In the genomic region with DNA sequence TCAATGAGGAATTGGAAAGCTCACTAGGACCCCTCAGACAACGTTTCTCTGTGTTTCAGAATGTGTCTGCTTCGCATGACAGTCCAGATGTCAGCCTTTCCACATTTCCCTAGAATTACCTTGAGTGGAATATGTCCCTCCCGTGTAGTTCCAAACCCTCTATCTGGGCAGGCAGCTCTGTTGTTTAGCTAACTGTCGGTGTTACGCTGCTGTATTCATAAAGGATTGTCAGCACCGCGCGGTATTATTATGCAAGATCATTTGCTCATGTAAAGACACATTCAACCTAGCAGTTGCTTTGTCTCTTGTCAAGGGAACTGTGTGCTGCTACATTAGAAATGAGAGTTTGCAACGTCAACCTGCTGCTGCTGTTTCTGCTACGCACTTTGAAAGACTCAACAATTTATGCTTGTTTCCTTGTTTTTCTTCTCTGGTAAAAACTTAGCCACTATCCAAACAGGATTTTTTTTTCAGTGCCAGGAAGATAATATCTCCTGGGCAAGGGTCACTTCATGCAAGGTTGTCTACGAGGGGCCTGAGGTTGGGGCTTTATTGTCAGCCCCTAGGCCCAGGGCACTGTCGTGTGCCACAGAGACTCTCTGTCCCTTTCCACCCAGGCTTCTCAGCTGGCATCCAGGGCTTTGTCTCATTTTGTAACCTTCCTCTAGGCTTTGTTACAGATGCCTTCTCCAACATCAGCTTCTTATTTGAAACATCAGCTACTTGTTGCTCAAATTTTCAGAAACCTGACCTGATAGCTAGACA, we compare ENCODE assay signal across 28 mouse cellular contexts.
DNase-seq lines count a peak whose midpoint lies in the region; ATAC-seq lines count a peak whose summit lies in the region.
"Had no signal": no experiment of that assay in that cellular context is flagged by ENCODE, and none has a peak within 500 bp of the region (broad histone marks: within the 10 kb centered on the region; RNA-seq: fewer than 3 reads in every experiment).

No protein-coding gene starts in this region.

- 0 out of 2 replicates have a peak overlapping the region, but pooled peaks have one; percentile 44 for H3K27ac ChIP-seq in forebrain, embryonic 13.5 days
- H3K27ac ChIP-seq in midbrain, embryonic 14.5 days (replicated peaks; ENCODE audit: low read depth, low read length): no peak overlapping the region
- H3K27ac ChIP-seq: embryonic facial prominence, embryonic 12.5 days; hindbrain, embryonic 13.5 days; left cerebral cortex, adult 2 months; limb, embryonic 12.5 days; liver, embryonic 15.5 days had no signal

- H3K4me1 ChIP-seq in forebrain, embryonic 13.5 days: peaks cover 13% of the 10 kb centered on the region
- H3K4me1 ChIP-seq in midbrain, embryonic 14.5 days (ENCODE audit: control insufficient read depth, insufficient read depth, low read length): no peaks in the 10 kb centered on the region
- H3K4me1 ChIP-seq: embryonic facial prominence, embryonic 12.5 days; limb, embryonic 12.5 days; liver, embryonic 15.5 days had no signal

- peak overlapping the region; percentile 17; the same call in 1 of the 2 replicates for H3K4me2 ChIP-seq in forebrain, embryonic 13.5 days
- no peak overlapping the region for H3K4me2 ChIP-seq in midbrain, embryonic 14.5 days (ENCODE audit: low read length)
- H3K4me2 ChIP-seq: embryonic facial prominence, embryonic 12.5 days; heart, embryonic 11.5 days; hindbrain, embryonic 13.5 days; limb, embryonic 12.5 days; liver, embryonic 15.5 days; lung, embryonic 14.5 days had no signal

- no peaks in the 10 kb centered on the region for H3K27me3 ChIP-seq in forebrain, embryonic 13.5 days
- H3K27me3 ChIP-seq in midbrain, embryonic 14.5 days (ENCODE audit: control insufficient read depth, insufficient read depth, low read length): peaks cover 14% of the 10 kb centered on the region
- H3K27me3 ChIP-seq: embryonic facial prominence, embryonic 12.5 days; limb, embryonic 12.5 days; liver, embryonic 15.5 days had no signal

- H3K36me3 ChIP-seq in forebrain, embryonic 13.5 days (ENCODE audit: poor library complexity, severe bottlenecking): no peaks in the 10 kb centered on the region
- no peaks in the 10 kb centered on the region for H3K36me3 ChIP-seq in midbrain, embryonic 14.5 days (ENCODE audit: control insufficient read depth, insufficient read depth, low read length)
- H3K36me3 ChIP-seq: embryonic facial prominence, embryonic 12.5 days; G1E; hindbrain, embryonic 13.5 days; limb, embryonic 12.5 days; liver, embryonic 15.5 days had no signal

- H3K9ac ChIP-seq in forebrain, embryonic 13.5 days: peak overlapping the region; percentile 17; the same call in 1 of the 2 replicates
- H3K9ac ChIP-seq in midbrain, embryonic 14.5 days (replicated peaks; ENCODE audit: low read length): no peak overlapping the region
- H3K9ac ChIP-seq: embryonic facial prominence, embryonic 12.5 days; hindbrain, embryonic 13.5 days; limb, embryonic 12.5 days; liver, embryonic 15.5 days; lung, embryonic 14.5 days had no signal

- no peak overlapping the region for H3K4me3 ChIP-seq in forebrain, embryonic 13.5 days
- H3K4me3 ChIP-seq in midbrain, embryonic 14.5 days (replicated peaks; ENCODE audit: low read depth, low read length): no peak overlapping the region
- H3K4me3 ChIP-seq: embryonic facial prominence, embryonic 12.5 days; hindbrain, embryonic 13.5 days; left cerebral cortex, adult 2 months; limb, embryonic 12.5 days; liver, embryonic 15.5 days had no signal

- DNase-seq in frontal cortex, postnatal 10 days (ENCODE audit: low spot score in 2 of 2): no peak
- peak; percentile 18 for DNase-seq in R1 (ENCODE audit: low read depth, low spot score)
- peak; percentile 41 for DNase-seq in midbrain, embryonic 14.5 days
- no peak for DNase-seq in spleen, postnatal 14 days (ENCODE audit: low spot score in 2 of 2)
- no peak for DNase-seq in right cerebral cortex, adult 2 months (ENCODE audit: low spot score in 2 of 2)
- no peak for DNase-seq in cerebellum, adult 18-20 months
- DNase-seq: adrenal gland, adult 2 months; adrenal gland, postnatal 36 days; cerebellum, adult 9-10 months; cerebellum, postnatal 36 days; gastrocnemius, postnatal 14 days; heart, adult 11 months; heart, postnatal 4 days; kidney, adult 11 months; kidney, postnatal 14 days; lung, embryonic 14.5 days; lung, postnatal 14 days; spleen, adult 18-20 months had no signal

- no peaks in the 10 kb centered on the region for H3K9me3 ChIP-seq in forebrain, embryonic 13.5 days (replicated peaks)
- no peaks in the 10 kb centered on the region for H3K9me3 ChIP-seq in midbrain, embryonic 14.5 days (ENCODE audit: control insufficient read depth, low read length)
- H3K9me3 ChIP-seq: embryonic facial prominence, embryonic 12.5 days; G1E; hindbrain, embryonic 13.5 days; limb, embryonic 12.5 days; liver, embryonic 15.5 days had no signal

- 27% methylated on average over 12 of the region's 12 CpGs for whole genome bisulfite sequencing in forebrain, embryonic 13.5 days
- WGBS in midbrain, embryonic 14.5 days: 37% methylated on average over 12 of the region's 12 CpGs

- peak; percentile 64 for ATAC-seq in frontal cortex, adult (ENCODE audit: low TSS enrichment)
- peak; percentile 70; the same call in 1 of the 2 replicates for ATAC-seq in forebrain, embryonic 13.5 days
- ATAC-seq in midbrain, embryonic 14.5 days (ENCODE audit: low FRiP score, low TSS enrichment): no peak
- ATAC-seq: Patski had no signal

Comparison
In these comparisons a context has a peak if more than half of its experiments do, and no peak if none do; other contexts are left out.
1. DNase-seq: peak in R1 (single experiment) and midbrain, embryonic 14.5 days (single experiment); none in frontal cortex, postnatal 10 days (0 of 2), spleen, postnatal 14 days (0 of 2), right cerebral cortex, adult 2 months (0 of 2) and cerebellum, adult 18-20 months (0 of 2).